Mouse (Mus musculus) heart, adult 2 months (tissue): ENCODE measurements at regions not wholly inside any gene's neighbourhood (a gene's known extent, or its start where the extent isn't known, plus 50 kb on each side); places are given as distances from the start of the nearest gene placed in this dataset.

Experiments
- DNase-seq, 2 experiments: peaks; one replicate each; pipeline ENCODE4 v3.0.0; 2021
- H3K27ac ChIP-seq: fragments of 200-600 bp; 2 replicates; pipeline ENCODE4 v1.8.1; 2022
- H3K27me3 ChIP-seq: fragments of 200-500 bp; 2 replicates; pipeline ENCODE4 v1.6.1; 2012; ENCODE audit warnings: mild to moderate bottlenecking, low read length, inconsistent platforms, mixed read lengths; ENCODE audit not compliant: control insufficient read depth, insufficient read depth
- H3K36me3 ChIP-seq: fragments of 200-500 bp; 2 replicates; pipeline ENCODE4 v1.6.1; 2012; ENCODE audit warnings: low read length, inconsistent platforms; ENCODE audit not compliant: control insufficient read depth, insufficient read depth
- H3K4me1 ChIP-seq: fragments of 200-500 bp; 2 replicates; pipeline ENCODE4 v1.6.1; 2011; ENCODE audit warnings: low read length; ENCODE audit not compliant: control insufficient read depth, insufficient read depth
- H3K4me3 ChIP-seq: fragments of 200-600 bp; 2 replicates; pipeline ENCODE4 v1.8.1; 2022
- H3K79me2 ChIP-seq: fragments of 200-500 bp; replicated peaks from 2 replicates; pipeline ENCODE4 v1.6.1; 2012; ENCODE audit warnings: mild to moderate bottlenecking, inconsistent platforms, low read length, moderate library complexity, mixed read lengths; ENCODE audit not compliant: control insufficient read depth, insufficient read depth
- H3K9ac ChIP-seq: fragments of 200-500 bp; 2 replicates; pipeline ENCODE4 v1.6.1; 2012; ENCODE audit warnings: low read depth, mild to moderate bottlenecking, control low read depth, inconsistent platforms, low read length, mixed read lengths
- CTCF ChIP-seq: fragments of 200-600 bp; IDR thresholded peaks from 2 replicates; pipeline ENCODE4 v1.8.1; 2022; ENCODE audit warnings: antibody characterized with exemption, mild to moderate bottlenecking, moderate library complexity
- EP300 ChIP-seq: fragments of 200-500 bp; IDR thresholded peaks from 2 replicates; pipeline ENCODE4 v1.6.1; 2011; ENCODE audit warnings: low read depth, low read length, control low read depth; ENCODE audit not compliant: insufficient read depth
- POLR2A ChIP-seq: fragments of 200-500 bp; IDR thresholded peaks from 2 replicates; pipeline ENCODE4 v1.6.1; 2011; ENCODE audit warnings: mild to moderate bottlenecking, low read depth, low read length, control low read depth; ENCODE audit not compliant: insufficient read depth
- WGBS: fragments of 180-500 bp; shearing (Covaris S2); methylation state at CpG from one replicate; pipeline ENCODE4 v1.1.7; 2018; 5-methylcytosine and 5-hydroxymethylcytosine counted together
- intact Hi-C: fragments of 180-260 bp; cut with DNase I; formaldehyde crosslinking; loops from one replicate; pipeline ENCODE4 v1.15.1; 2025

DNA sequence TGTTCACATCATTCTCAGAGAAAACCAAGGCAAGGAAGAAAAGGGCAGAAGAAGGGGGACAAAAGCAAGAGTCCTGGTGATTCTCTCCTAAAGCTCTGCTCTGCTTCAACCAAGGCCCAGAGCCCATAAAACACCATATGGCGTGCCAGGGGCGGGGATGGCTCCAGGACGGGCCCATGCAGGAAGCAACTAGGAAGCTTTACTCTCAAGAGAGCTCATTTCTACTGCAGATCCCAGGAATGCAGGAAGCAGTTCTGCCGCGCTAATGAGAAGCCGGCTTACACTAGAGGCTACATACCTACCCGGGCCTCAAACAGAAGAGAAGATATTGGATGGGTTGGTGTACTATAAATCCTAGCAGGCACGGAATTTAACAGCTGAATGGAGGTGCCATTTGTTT lies 414.9 kb downstream of the Tns3 start:
- H3K4me1 ChIP-seq, result peaks cover 2% of the 10 kb centered on the region
- H3K79me2 ChIP-seq, result no peaks in the 10 kb centered on the region
- no peak overlapping the region for H3K9ac ChIP-seq
- H3K36me3 ChIP-seq, result no peaks in the 10 kb centered on the region
- DNase-seq, result no peak
- TF ChIP-seq POLR2A, result no peak
- no peak for TF ChIP-seq CTCF
- no peak for TF ChIP-seq EP300
- H3K27ac ChIP-seq, result no peak overlapping the region
- no peak overlapping the region for H3K4me3 ChIP-seq
- intact Hi-C loops, result loop anchor here (10.0 kb wide), 2 partner anchors 105 to 415 kb away; no protein-coding TSS in a partner anchor
- 46% methylated on average over 8 of the region's 8 CpGs for WGBS
- peaks cover 1% of the 10 kb centered on the region; the same call in 1 of the 2 replicates for H3K27me3 ChIP-seq

DNA sequence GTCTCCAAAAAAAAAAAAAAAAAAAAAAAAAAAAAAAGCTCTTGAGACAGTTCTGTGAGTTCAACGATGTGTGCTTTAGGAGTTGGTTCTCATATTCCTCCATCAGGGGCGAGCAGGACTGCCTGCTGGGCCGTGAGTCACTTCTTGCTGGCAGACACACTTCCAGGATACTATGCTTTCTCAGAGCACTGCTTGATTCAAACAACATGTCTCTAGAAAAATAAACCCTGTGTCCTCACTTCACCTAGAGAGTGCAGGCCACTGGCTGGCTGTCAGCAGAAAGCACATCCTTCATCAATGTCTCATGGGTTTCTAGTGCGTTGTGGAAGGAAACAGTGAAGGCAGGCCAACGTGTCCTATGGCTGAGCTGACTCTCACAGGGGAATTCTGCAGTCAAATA lies 416.8 kb downstream of the Tns3 start:
- TF ChIP-seq POLR2A (no peak), EP300 (0 out of 2 replicates have a peak, but pooled peaks have one; percentile 54), CTCF (no peak)
- Histone ChIP-seq H3K27me3 (peaks cover 1% of the 10 kb centered on the region; the same call in 1 of the 2 replicates), H3K9ac (no peak overlapping the region), H3K27ac (no peak overlapping the region), H3K4me1 (peaks cover 2% of the 10 kb centered on the region), H3K36me3 (no peaks in the 10 kb centered on the region), H3K79me2 (no peaks in the 10 kb centered on the region), H3K4me3 (no peak overlapping the region)
- peak; percentile 38 to 48 for DNase-seq
- intact Hi-C loops, result loop anchor here (10.0 kb wide), 2 partner anchors 103 to 413 kb away; no protein-coding TSS in a partner anchor
- WGBS, result 28% methylated on average over 5 of the region's 5 CpGs

DNA sequence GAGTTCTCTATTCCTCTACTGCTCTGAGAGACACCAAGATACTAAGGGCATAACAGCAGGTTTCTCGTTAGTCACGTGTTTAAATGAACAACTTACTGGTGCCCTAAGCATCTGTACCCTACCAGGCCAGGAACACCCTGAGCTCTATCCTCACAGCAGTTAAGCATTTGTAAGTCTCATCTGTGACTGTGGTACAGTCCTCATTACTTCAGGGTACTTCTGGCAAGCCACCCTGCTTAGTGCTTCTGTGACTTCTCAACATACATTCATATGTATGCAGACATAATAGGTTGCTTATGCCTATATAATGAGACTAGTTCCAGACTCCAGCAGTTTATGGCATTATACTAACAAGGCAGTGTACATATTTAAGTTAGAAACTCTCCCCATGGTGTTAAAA lies 417.3 kb downstream of the Tns3 start:
- Histone ChIP-seq H3K36me3 (no peaks in the 10 kb centered on the region), H3K9ac (no peak overlapping the region), H3K79me2 (no peaks in the 10 kb centered on the region), H3K4me1 (peaks cover 2% of the 10 kb centered on the region), H3K27ac (no peak overlapping the region), H3K4me3 (no peak overlapping the region), H3K27me3 (peaks cover 1% of the 10 kb centered on the region; the same call in 1 of the 2 replicates)
- no peak for DNase-seq
- intact Hi-C loops, result loop anchor here (10.0 kb wide), 2 partner anchors 102 to 412 kb away; no protein-coding TSS in a partner anchor
- TF ChIP-seq CTCF (no peak), EP300 (no peak), POLR2A (no peak)
- WGBS, result 79% methylated on average over 2 of the region's 2 CpGs

DNA sequence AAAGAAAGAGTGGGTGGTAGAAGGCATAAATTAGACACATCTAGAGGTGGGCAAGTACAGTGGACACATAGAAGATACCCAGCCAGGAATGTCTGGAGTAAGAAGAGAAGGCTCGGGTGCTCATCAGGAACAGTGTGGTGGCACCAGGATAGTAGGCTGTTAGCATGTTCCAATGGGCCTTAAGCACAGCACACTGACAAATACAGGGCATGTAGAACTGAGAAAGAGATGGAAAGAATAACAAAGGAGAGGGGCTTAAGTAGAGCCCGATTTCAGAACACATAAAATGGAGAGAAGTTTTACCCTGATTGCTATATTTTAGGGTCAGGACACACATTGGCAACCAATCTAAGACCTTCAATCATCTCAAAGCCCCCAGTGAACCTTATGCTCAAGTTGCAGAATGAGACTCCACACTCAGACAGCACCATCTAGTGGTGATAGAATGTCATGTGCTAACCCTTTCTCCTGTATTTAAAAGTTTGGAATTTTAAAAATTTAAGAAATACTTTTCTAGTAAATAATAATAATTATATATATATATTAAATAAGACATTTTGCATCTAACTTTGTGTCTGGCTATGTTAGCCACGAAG lies 418.8 kb downstream of the Tns3 start:
- H3K4me3 ChIP-seq, result no peak overlapping the region
- no peak for TF ChIP-seq POLR2A
- TF ChIP-seq CTCF, result peak; percentile 84
- H3K36me3 ChIP-seq, result no peaks in the 10 kb centered on the region
- peaks cover 1% of the 10 kb centered on the region; the same call in 1 of the 2 replicates for H3K27me3 ChIP-seq
- 27% methylated on average over 3 of the region's 3 CpGs for WGBS
- no peaks in the 10 kb centered on the region for H3K79me2 ChIP-seq
- peaks cover 2% of the 10 kb centered on the region for H3K4me1 ChIP-seq
- H3K9ac ChIP-seq, result no peak overlapping the region
- no peak overlapping the region for H3K27ac ChIP-seq
- intact Hi-C loops, result loop anchor here (1.0 to 10.0 kb wide), 3 partner anchors 101 to 1035 kb away; no protein-coding TSS in a partner anchor
- DNase-seq, result no peak

DNA sequence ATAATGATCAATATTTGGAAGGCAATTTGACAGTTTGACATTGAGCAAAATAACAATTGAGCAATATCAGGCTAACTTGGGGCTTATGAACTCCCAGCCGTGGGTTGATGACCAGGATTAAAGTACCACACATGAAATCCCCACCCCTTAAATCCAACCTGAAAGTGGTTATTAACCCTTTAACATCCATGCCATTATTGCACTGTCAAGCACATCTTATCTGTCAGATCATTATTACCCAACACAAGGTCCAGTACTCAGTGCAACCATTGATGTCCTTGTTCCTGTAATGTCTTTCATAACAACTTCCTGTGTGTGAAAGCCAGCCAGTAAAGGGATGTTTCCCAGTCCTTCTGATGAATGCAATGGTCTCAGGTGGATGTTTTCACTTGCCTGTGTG lies 425.8 kb downstream of the Tns3 start:
- DNase-seq, result no peak
- TF ChIP-seq POLR2A, result no peak
- no peak for TF ChIP-seq CTCF
- no peak for TF ChIP-seq EP300
- WGBS, result 80% methylated on average over 1 of the region's 1 CpGs
- H3K27ac ChIP-seq, result no peak overlapping the region
- no peaks in the 10 kb centered on the region for H3K36me3 ChIP-seq
- no peaks in the 10 kb centered on the region for H3K27me3 ChIP-seq
- no peaks in the 10 kb centered on the region for H3K79me2 ChIP-seq
- H3K4me1 ChIP-seq, result no peaks in the 10 kb centered on the region
- H3K4me3 ChIP-seq, result no peak overlapping the region
- intact Hi-C loops, result no loop called here
- H3K9ac ChIP-seq, result no peak overlapping the region

DNA sequence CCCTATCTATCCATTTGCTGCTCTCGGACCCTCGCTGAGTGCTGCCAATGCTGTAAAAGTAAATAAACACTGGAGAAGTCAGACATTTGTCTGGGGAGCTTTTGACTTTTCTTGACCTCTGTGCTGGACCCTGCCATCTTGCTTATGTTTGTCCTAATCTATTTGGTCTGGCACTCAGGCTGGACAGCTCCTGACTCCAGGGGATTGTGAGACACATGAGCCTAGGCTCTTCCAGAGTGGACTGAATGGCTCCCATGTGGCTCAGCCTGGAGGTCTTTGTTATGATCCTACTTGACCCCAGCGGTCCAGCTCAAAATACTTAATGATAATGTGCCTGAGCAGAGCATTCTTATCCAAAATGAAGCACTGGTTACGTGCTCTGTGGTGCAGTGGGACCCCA lies 426.8 kb downstream of the Tns3 start:
- TF ChIP-seq CTCF (no peak), EP300 (no peak), POLR2A (no peak)
- Histone ChIP-seq H3K27ac (no peak overlapping the region), H3K36me3 (no peaks in the 10 kb centered on the region), H3K79me2 (no peaks in the 10 kb centered on the region), H3K4me1 (no peaks in the 10 kb centered on the region), H3K27me3 (no peaks in the 10 kb centered on the region), H3K4me3 (no peak overlapping the region), H3K9ac (no peak overlapping the region)
- DNase-seq, result no peak
- WGBS, result 38% methylated on average over 4 of the region's 4 CpGs
- intact Hi-C loops, result no loop called here
